Mouse (Mus musculus): ENCODE data around the gene B630019K06Rik.

DNA sequence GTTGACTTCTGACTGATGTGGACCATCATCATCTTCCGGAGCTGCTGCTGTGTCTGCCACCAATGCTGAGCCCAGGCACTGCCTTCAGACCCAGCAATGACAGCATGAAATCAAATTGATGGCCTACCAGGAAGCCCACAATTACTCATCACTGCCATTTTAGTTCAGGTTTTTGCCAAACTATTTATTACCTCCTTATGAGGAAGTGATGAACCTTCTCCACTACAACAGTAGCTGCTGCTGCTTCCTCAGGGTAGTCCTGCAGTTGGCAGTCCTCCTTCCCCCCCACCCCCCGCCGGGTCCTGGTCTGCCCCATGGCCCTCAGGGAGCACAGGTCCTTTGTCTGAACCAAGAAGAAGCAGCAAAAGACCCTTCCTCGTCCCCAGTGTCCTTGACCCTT is 8.6 kb downstream of the B630019K06Rik start:
- no peak for TF ChIP-seq CTCF (IDR thresholded peaks at IDR 0.05; ENCODE audit: borderline replicate concordance, control insufficient read depth, extremely low read depth, insufficient read depth, low read length, poor library complexity)
- no peak for TF ChIP-seq POLR2A (IDR thresholded peaks at IDR 0.05; ENCODE audit: control insufficient read depth, extremely low read depth, insufficient read depth, low read length, poor library complexity)

All from thymus, adult 2 months (tissue).